Mouse (Mus musculus): ENCODE results near the gene Ncf4. TPM values are rescaled to one million over a fixed set of nuclear protein-coding genes. Genes with fewer than 3 reads are reported as not detected.
"Not testable (repeated sequence)": the region's sequence is repeated elsewhere in the genome, so short reads cannot be mapped to it uniquely, and the experiment has no call there.

Ncf4 gene
- polyA plus RNA-seq, 1 experiment from 2014 or later, result 9.2 TPM

DNA sequence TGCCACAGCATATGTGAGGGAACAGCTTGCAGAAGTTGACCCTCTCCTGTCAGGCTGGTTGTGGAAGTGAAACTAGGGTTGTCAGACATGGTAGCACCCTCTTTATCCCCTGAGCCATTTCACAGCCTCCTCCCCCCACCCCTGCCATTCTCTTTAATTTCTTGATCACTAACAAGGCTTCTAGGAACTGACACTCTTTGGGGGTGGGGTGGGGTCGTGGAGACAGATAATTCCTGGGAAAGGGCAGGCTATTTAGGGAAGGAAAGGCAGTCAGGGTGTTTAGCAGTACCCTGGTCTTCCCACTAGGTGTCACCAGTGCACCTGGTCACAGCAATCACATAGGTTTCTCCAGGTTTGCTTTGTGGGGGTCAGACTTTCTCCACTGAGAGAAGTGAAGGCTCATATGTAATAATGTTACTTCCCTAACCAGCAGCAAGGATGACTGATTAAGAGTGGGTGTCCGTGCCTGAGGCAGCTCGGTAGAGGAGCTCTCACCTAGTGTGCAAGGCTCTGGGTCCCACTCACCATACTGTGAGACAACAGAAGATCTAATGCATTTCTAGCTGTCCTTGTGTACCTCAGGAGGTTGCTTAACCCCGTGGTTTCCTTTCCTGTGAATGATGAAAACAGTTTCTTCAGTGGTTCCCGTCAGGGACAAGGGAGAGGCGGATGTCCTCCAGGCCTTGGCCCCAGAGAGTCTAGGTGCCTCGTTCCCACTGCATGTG is 12.9 kb downstream of the Ncf4 start:
- Histone ChIP-seq H3K27ac (peak overlapping the region; percentile 51; the same call in 1 of the 2 replicates), H3K27me3 (replicated peaks) (0 out of 2 replicates have a peak, but pooled peaks cover 5% of the 10 kb centered on the region), H3K4me3 (replicated peaks) (no peak overlapping the region), H3K9ac (no peak overlapping the region), H3K4me2 (no peak overlapping the region), H3K36me3 (no peaks in the 10 kb centered on the region), H3K4me1 (no peaks in the 10 kb centered on the region), H3K9me3 (no peaks in the 10 kb centered on the region)
- ATAC-seq (ENCODE audit: insufficient read depth, low FRiP score, low read depth), result no peak
- WGBS, result 36% methylated on average over 7 of the region's 7 CpGs

DNA sequence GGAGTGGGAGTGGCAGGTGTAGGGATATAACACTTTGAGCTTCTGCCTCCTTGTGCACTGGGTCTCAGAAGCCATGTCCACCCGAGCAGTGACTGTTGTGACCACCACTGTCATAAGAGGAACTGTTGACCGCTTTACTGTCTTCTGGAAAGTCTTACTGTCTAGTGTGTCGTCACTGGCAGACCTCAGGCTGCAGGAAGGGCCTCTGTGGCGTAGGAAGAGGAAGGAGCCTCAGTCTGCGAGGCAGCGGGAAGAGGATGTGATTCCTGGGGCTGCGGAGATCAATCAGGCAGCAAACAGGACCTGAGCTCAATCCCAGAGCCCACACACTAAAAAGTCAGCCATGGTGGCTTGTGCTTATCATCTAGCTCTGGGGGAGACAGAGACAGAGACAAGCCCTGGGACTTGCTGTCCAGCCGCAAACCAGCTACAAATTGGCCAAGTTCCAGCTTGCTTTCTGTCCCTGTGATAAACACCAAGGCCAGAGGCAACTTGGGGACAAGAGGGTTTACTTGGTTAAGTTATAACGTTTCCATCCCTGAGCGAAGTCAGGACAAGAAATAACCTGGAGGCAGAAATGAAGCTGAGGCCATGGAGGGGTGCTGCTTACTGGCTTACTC is 13.8 kb downstream of the Ncf4 start:
- Histone ChIP-seq H3K9me3 (no peaks in the 10 kb centered on the region), H3K4me1 (no peaks in the 10 kb centered on the region), H3K9ac (no peak overlapping the region), H3K4me3 (replicated peaks) (no peak overlapping the region), H3K27ac (peak overlapping the region; percentile 51; the same call in 1 of the 2 replicates), H3K27me3 (replicated peaks) (0 out of 2 replicates have a peak, but pooled peaks cover 5% of the 10 kb centered on the region), H3K4me2 (no peak overlapping the region), H3K36me3 (no peaks in the 10 kb centered on the region)
- ATAC-seq (ENCODE audit: insufficient read depth, low FRiP score, low read depth), result no peak
- WGBS, result 67% methylated on average over 10 of the region's 10 CpGs

DNA sequence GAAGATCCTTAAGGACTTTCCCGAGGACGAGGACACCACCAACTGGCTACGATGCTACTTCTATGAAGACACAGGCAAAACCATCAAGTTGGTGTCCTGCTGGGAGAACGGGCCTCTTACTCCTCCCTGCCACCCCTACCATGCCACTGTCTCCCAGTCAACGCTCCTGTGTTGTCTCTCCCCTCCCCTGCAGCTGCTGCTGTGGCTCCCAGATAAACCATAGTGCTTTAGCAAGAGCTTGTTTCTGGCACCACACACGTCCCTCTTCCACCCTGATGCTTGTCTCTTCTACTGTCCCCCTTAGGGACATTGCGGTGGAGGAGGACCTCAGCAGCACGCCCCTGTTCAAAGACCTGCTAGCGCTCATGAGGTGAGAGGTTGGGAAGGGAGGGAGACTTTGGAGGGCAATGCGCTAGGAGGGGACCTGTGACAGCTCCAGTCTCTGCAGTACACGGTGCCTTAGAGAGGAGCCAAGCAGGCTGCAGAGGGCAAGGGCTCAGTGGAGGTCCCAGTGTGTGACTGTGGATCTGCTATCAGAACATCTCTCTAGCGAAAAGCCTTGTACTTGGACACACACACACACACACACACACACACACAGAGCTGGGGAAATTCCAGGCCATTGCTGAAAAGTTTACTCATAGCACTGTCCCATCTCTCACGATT is 16.2 kb downstream of the Ncf4 start:
- Histone ChIP-seq H3K4me2 (no peak overlapping the region), H3K36me3 (no peaks in the 10 kb centered on the region), H3K27me3 (replicated peaks) (no peaks in the 10 kb centered on the region), H3K4me1 (no peaks in the 10 kb centered on the region), H3K9me3 (no peaks in the 10 kb centered on the region), H3K27ac (no peak overlapping the region), H3K4me3 (replicated peaks) (no peak overlapping the region), H3K9ac (no peak overlapping the region)
- 61% methylated on average over 13 of the region's 13 CpGs for WGBS
- ATAC-seq (ENCODE audit: insufficient read depth, low FRiP score, low read depth), result peak; percentile 43; the same call in 1 of the 2 replicates

DNA sequence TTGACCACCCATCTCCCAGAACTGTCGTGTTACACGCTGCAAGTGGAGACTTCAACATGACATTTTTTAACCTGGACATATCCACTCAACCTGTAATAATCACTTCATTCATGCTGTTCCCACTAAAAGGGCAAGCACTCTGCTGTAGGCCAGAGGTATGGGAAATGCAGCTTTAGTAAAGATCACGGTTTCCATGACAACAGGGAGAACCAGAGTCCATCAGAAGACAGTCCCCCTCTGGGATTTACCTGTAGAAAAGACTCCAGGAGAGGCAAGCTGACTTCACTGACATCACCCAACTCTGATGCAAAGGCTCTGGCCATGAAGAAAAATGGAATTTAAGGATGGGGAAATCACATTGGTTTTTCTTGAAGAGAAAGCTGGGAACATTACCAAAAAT is 18.7 kb downstream of the Ncf4 start:
- Histone ChIP-seq H3K4me1 (no peaks in the 10 kb centered on the region), H3K27ac (no peak overlapping the region), H3K9ac (no peak overlapping the region), H3K4me2 (no peak overlapping the region), H3K27me3 (replicated peaks) (no peaks in the 10 kb centered on the region), H3K9me3 (no peaks in the 10 kb centered on the region), H3K4me3 (replicated peaks) (no peak overlapping the region), H3K36me3 (no peaks in the 10 kb centered on the region)
- ATAC-seq (ENCODE audit: insufficient read depth, low FRiP score, low read depth), result no peak
- WGBS, result 74% methylated on average over 3 of the region's 3 CpGs

DNA sequence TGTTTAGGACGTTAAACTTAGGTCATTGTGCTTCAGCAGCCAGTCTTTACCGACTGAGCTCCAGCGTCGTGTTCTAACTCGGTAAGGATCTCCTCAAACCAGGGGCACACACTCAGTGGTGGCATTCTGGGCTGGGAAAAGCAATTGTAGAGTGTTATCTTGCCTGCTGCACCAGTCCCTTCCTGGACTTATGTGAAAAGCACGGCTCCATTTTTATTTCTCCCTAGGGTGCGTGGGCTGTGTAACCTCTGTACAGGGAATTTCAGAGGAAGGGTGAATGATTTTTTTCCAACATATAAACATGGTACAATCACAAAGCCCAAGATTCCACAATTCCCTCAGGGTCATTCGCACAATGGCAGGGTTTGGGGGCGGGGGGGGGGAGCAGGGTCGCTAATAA is 22.8 kb downstream of the Ncf4 start:
- Histone ChIP-seq H3K9ac (no peak overlapping the region), H3K4me3 (replicated peaks) (no peak overlapping the region), H3K4me2 (no peak overlapping the region), H3K27me3 (replicated peaks) (no peaks in the 10 kb centered on the region), H3K36me3 (no peaks in the 10 kb centered on the region), H3K9me3 (no peaks in the 10 kb centered on the region), H3K27ac (no peak overlapping the region), H3K4me1 (no peaks in the 10 kb centered on the region)
- no peak for ATAC-seq (ENCODE audit: insufficient read depth, low FRiP score, low read depth)
- WGBS, result 81% methylated on average over 10 of the region's 10 CpGs

DNA sequence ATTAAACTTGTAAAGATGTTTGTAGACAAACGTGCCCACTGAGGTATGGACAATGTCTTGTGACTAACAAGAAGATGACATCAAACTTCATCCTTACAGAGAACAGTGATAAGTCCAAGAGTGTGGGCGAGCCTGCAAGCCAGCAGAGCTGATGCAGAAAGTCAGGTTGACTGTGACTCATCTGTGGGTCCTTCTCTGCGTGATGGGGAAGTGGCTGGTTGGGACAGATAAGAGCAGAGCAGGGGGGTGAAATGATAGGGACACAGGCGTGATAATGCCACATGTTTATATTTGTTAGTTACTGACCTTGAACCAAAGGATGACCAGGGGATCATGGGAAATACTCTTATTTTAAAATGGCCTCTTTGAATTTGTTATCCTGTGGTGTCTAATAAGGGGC is 23.3 kb downstream of the Ncf4 start:
- H3K4me3 ChIP-seq (replicated peaks), result no peak overlapping the region
- ATAC-seq (ENCODE audit: insufficient read depth, low FRiP score, low read depth), result peak; percentile 82; the same call in 1 of the 2 replicates
- no peaks in the 10 kb centered on the region for H3K36me3 ChIP-seq
- H3K9ac ChIP-seq, result no peak overlapping the region
- no peaks in the 10 kb centered on the region for H3K9me3 ChIP-seq
- H3K4me2 ChIP-seq, result no peak overlapping the region
- no peak overlapping the region for H3K27ac ChIP-seq
- no peaks in the 10 kb centered on the region for H3K4me1 ChIP-seq
- no peaks in the 10 kb centered on the region for H3K27me3 ChIP-seq (replicated peaks)
- 56% methylated on average over 4 of the region's 4 CpGs for WGBS

DNA sequence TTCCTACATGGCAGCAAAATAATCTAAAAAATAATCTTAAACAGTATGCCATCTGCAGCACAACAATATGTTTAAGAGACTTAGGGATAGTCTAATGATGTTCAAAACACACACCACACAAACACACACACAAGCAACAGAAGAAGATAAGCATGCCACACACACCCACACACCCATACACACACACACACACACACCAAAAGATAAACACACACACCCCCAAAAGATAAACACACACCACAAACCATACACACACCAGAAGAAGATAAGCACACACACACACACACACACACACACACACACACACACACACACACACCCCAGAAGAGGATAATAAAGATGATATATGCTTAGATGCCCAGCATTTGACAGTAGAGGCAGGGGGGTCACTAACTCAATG is 26.6 kb downstream of the Ncf4 start:
- no peak overlapping the region for H3K27ac ChIP-seq
- ATAC-seq (ENCODE audit: insufficient read depth, low FRiP score, low read depth), result no peak
- no peak overlapping the region for H3K9ac ChIP-seq
- H3K4me3 ChIP-seq (replicated peaks), result no peak overlapping the region
- H3K9me3 ChIP-seq, result no peaks in the 10 kb centered on the region
- no peaks in the 10 kb centered on the region for H3K4me1 ChIP-seq
- no peaks in the 10 kb centered on the region for H3K36me3 ChIP-seq
- H3K4me2 ChIP-seq, result no peak overlapping the region
- H3K27me3 ChIP-seq (replicated peaks), result no peaks in the 10 kb centered on the region

DNA sequence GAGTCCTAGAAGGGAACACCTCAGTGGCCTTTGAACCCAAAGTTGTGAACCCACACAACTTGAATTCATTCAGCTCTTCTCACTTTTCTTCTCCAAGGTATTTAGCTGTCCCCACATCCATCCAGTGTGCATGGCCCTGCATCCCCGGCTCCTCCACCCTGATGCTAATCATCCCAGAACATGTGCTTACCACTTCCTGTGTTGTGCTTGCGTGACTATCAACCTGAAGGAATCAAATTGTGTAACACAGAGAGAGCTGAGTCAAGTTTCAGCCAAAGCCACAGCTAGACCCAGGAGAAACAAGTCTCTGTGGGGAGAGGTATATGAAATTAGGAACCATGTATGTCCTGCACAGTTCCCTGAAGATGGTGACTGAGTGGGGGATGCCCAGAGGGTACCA is 33.7 kb downstream of the Ncf4 start:
- ATAC-seq (ENCODE audit: insufficient read depth, low FRiP score, low read depth), result no peak
- H3K27ac ChIP-seq, result no peak overlapping the region
- H3K9ac ChIP-seq, result no peak overlapping the region
- no peak overlapping the region for H3K4me2 ChIP-seq
- H3K4me3 ChIP-seq (replicated peaks), result no peak overlapping the region
- H3K36me3 ChIP-seq, result no peaks in the 10 kb centered on the region
- 73% methylated on average over 2 of the region's 2 CpGs for WGBS
- H3K9me3 ChIP-seq, result no peaks in the 10 kb centered on the region
- H3K4me1 ChIP-seq, result no peaks in the 10 kb centered on the region
- no peaks in the 10 kb centered on the region for H3K27me3 ChIP-seq (replicated peaks)

DNA sequence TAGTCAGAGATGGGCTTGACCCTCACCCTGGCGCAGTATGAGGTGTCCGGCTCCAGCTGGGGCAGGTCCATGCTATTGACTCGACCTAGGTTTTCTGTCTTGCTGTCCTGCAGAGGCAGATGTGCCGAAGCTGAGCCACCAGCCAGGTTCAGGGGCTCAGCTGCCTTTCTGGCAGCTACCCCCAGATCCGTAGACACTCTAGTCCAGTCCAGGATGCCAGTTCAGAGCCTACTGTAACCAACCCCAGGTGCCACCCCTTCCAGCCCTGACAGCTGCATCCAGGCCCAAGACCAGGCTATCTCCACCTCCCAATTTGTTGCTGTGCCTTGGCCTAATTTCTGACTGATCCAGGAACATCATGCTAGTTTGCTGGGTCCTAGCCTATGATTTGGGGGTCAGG is 43.3 kb downstream of the Ncf4 start:
- ATAC-seq (ENCODE audit: insufficient read depth, low FRiP score, low read depth), result no peak
- Histone ChIP-seq H3K4me2 (no peak overlapping the region), H3K4me3 (replicated peaks) (no peak overlapping the region), H3K4me1 (no peaks in the 10 kb centered on the region), H3K27me3 (replicated peaks) (no peaks in the 10 kb centered on the region), H3K9me3 (no peaks in the 10 kb centered on the region), H3K27ac (no peak overlapping the region), H3K9ac (no peak overlapping the region), H3K36me3 (no peaks in the 10 kb centered on the region)
- 83% methylated on average over 5 of the region's 5 CpGs for WGBS

DNA sequence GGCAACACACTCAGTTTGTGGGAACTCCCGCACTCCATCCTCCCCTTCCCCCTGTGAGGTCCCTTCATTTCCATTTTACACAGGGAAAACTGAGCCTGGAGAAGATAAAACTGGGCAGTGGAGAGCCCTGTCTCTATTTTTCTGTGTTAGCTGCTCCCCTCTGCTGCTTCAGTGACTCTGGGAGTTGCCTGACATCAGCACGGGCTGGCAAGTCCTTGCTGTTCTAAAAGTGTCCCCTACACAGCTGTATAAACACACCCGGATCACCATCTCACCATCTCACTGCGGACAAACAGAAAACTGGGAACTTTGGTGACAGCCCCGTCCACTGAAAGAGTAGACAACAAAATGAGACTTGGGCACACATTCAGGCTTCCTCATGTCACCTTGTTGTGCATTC is 45.2 kb downstream of the Ncf4 start:
- not testable (repeated sequence) for ATAC-seq (ENCODE audit: insufficient read depth, low FRiP score, low read depth); H3K4me2 ChIP-seq; H3K36me3 ChIP-seq; H3K27ac ChIP-seq; H3K4me3 ChIP-seq (replicated peaks); H3K9ac ChIP-seq; H3K9me3 ChIP-seq; H3K4me1 ChIP-seq; H3K27me3 ChIP-seq (replicated peaks)
- WGBS, result 63% methylated on average over 5 of the region's 5 CpGs

DNA sequence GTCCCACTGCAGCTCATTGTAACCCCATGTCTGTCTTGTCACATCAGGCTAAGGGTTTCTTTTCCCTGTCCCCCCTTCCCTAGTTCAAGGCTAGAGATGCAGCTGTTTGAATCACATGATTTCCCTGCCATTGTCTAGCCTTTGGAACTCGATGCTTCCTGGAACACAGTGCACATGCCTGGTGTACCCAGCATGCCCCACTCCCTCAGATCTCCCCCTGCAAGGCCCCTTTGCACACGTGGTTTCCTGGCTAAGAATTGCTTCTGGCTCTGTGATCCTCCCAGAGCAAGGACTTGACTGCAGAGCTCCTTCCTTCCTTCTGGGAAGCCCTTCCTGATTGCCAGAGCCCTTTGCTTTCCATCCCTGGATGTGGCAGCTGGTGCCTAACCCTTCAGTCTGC is 48.6 kb downstream of the Ncf4 start:
- H3K9ac ChIP-seq; H3K4me3 ChIP-seq (replicated peaks); H3K27me3 ChIP-seq (replicated peaks); ATAC-seq (ENCODE audit: insufficient read depth, low FRiP score, low read depth); H3K4me2 ChIP-seq; H3K36me3 ChIP-seq; H3K4me1 ChIP-seq; H3K27ac ChIP-seq; H3K9me3 ChIP-seq: not testable (repeated sequence)
- 9% methylated on average over 2 of the region's 2 CpGs for WGBS

DNA sequence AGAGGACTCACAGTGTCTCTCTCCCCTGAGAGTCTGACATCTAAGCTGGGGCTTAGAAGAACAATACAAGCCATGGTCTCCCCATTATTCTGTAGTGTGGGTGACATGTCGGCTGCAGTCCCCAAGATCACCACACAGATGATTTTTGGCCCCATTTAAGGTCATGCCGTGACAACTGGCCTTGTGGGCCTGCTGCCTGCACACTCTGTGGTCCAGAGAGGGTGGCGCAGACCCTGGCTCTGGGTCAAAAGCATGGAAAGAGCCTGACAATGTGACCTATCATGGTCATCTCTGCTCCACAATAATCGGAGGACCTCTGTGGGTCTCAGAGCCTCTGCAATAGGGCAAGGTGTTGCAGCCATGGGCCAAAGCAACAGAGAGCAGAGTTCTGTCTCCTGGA is 49.1 kb downstream of the Ncf4 start:
- H3K4me1 ChIP-seq, result no peaks in the 10 kb centered on the region
- H3K27ac ChIP-seq, result no peak overlapping the region
- H3K4me2 ChIP-seq, result no peak overlapping the region
- no peaks in the 10 kb centered on the region for H3K9me3 ChIP-seq
- no peaks in the 10 kb centered on the region for H3K27me3 ChIP-seq (replicated peaks)
- ATAC-seq (ENCODE audit: insufficient read depth, low FRiP score, low read depth), result no peak
- no peaks in the 10 kb centered on the region for H3K36me3 ChIP-seq
- no peak overlapping the region for H3K9ac ChIP-seq
- WGBS, result 83% methylated on average over 4 of the region's 4 CpGs
- H3K4me3 ChIP-seq (replicated peaks), result no peak overlapping the region

Measured in stomach, embryonic 15.5 days (tissue).